Mouse (Mus musculus) liver, embryonic 14.5 days (tissue): ENCODE measurements at regions not wholly inside any gene's neighbourhood (a gene's known extent, or its start where the extent isn't known, plus 50 kb on each side); places are given as distances from the start of the nearest gene placed in this dataset.

ENCODE experiments used
- ATAC-seq: fragments of 200-750 bp; cut with Nextera tagmentation; 2 replicates; pipeline ENCODE4 v1.8.0; 2017; ENCODE audit warnings: moderate number of reproducible peaks, mild to moderate bottlenecking, moderate library complexity; ENCODE audit not compliant: insufficient read depth
- DNase-seq, 3 experiments: peaks; one replicate each; pipeline ENCODE4 v3.0.0-alpha.2; 2012 to 2013; ENCODE audit warnings: low read depth in 3 of 3, low spot score in 3 of 3
- H3K27ac ChIP-seq: fragments of 300-500 bp; sonication (generic); 2 replicates; pipeline ENCODE4 v1.5.1; 2014; ENCODE audit warnings: moderate library complexity, mild to moderate bottlenecking, control low read depth, inconsistent platforms
- H3K27me3 ChIP-seq: fragments of 300-500 bp; sonication (generic); 2 replicates; pipeline ENCODE4 v1.6.1; 2014; ENCODE audit warnings: mild to moderate bottlenecking, low read length, moderate library complexity; ENCODE audit not compliant: control insufficient read depth, insufficient read depth
- H3K36me3 ChIP-seq: fragments of 300-500 bp; sonication (generic); replicated peaks from 2 replicates; pipeline ENCODE4 v1.6.1; 2014; ENCODE audit warnings: low read depth; ENCODE audit not compliant: control insufficient read depth, insufficient read depth
- H3K4me1 ChIP-seq, 2 experiments: fragments of 200-500 bp in 1 of 2; fragments of 300-500 bp in 1 of 2; sonication (generic) in 1 of 2; replicated peaks; 2 replicates each; pipeline ENCODE4 v1.6.1; 2012 to 2014; ENCODE audit warnings: antibody characterized with exemption in 1 of 2, inconsistent platforms in 1 of 2, low read length in 1 of 2; ENCODE audit not compliant: control insufficient read depth in 2 of 2, insufficient read depth in 2 of 2
- H3K4me2 ChIP-seq: fragments of 300-500 bp; sonication (generic); 2 replicates; pipeline ENCODE4 v1.6.1; 2014; ENCODE audit warnings: low read depth, mild to moderate bottlenecking, control low read depth, moderate library complexity
- H3K4me3 ChIP-seq, 2 experiments: fragments of 200-500 bp in 1 of 2; fragments of 300-500 bp in 1 of 2; sonication (generic) in 1 of 2; 2 replicates each; pipeline ENCODE4 v1.5.1; 2012 to 2014; ENCODE audit warnings: low read depth in 2 of 2, low read length in 2 of 2, mild to moderate bottlenecking in 2 of 2, control low read depth in 1 of 2, inconsistent platforms in 1 of 2, moderate library complexity in 1 of 2; ENCODE audit not compliant: insufficient read depth in 1 of 2
- H3K9ac ChIP-seq: fragments of 300-500 bp; sonication (generic); replicated peaks from 2 replicates; pipeline ENCODE4 v1.6.1; 2014; ENCODE audit warnings: mild to moderate bottlenecking, control low read depth, moderate library complexity
- H3K9me3 ChIP-seq: fragments of 300-500 bp; sonication (generic); 2 replicates; pipeline ENCODE4 v1.6.1; 2016; ENCODE audit warnings: low read length, mixed read lengths; ENCODE audit not compliant: control insufficient read depth
- CTCF ChIP-seq: IDR thresholded peaks from 2 replicates; pipeline ENCODE4 v1.5.1; 2016; ENCODE audit warnings: antibody characterized with exemption, low read depth, control low read depth
- EP300 ChIP-seq: IDR thresholded peaks from 2 replicates; pipeline ENCODE4 v1.6.1; 2016; ENCODE audit warnings: antibody characterized with exemption, low read depth
- WGBS: fragments of 180-500 bp; shearing (Covaris S2); extraction: QIAGEN DNeasy Blood & Tissue Kit; methylation state at CpG from one replicate; pipeline ENCODE4 v1.1.7; 2014; ENCODE audit not compliant: insufficient replicate concordance; 5-methylcytosine and 5-hydroxymethylcytosine counted together

DNA sequence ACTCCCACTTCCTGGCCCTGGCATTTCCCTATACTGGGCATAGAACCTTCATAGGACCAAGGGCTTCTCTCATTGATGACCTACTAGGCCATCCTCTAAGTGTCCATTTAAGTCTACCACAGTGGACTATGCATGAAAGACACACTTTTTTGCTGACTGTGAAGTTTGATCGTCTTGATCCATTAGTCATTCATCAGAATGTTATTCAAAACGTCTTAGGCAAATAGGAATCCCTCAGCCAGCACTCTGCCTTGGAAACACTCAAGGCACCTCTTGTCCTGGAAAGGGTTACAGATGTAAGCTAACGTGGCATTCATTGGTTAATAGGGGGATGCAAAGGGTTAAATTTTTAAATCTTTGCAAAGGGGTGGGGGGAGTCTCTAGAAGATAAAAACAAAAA is 269.0 kb downstream of the Ptprc start:
- ATAC-seq (no peak), DNase-seq (no peak)
- H3K27ac ChIP-seq, result no peak overlapping the region
- no peak overlapping the region for H3K4me3 ChIP-seq
- no peak overlapping the region for H3K9ac ChIP-seq
- peaks cover 0 to 5% of the 10 kb centered on the region in 2 experiments; a peak in 1 of 4 replicates for H3K4me1 ChIP-seq
- H3K4me2 ChIP-seq, result no peak overlapping the region
- TF ChIP-seq CTCF (no peak), EP300 (no peak)
- H3K27me3 ChIP-seq, result no peaks in the 10 kb centered on the region
- H3K9me3 ChIP-seq, result no peaks in the 10 kb centered on the region
- no peaks in the 10 kb centered on the region for H3K36me3 ChIP-seq
- 53% methylated on average over 3 of the region's 3 CpGs for WGBS

DNA sequence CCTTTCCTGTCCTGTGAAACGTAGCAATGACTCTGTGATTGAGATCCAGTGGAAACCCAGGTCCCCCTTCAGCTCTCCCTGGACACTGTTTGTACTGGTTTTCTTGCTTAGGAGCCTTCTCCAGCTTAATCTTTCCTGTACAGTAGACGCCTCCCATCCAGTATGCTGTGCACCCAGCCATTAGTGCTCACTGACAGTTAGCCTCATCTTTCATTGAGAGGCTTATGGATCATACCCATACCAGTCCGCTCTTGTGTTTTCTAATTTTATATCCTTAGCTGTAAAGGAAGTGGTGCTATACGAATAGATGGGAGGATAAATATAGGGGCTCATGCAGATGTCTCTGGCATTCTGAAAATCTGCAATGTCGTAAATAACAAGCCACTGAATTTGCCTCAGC is 269.9 kb downstream of the Ptprc start:
- no peaks in the 10 kb centered on the region for H3K36me3 ChIP-seq
- no peak overlapping the region for H3K9ac ChIP-seq
- DNase-seq (no peak), ATAC-seq (no peak)
- H3K27me3 ChIP-seq, result no peaks in the 10 kb centered on the region
- H3K27ac ChIP-seq, result no peak overlapping the region
- H3K9me3 ChIP-seq, result no peaks in the 10 kb centered on the region
- no peak overlapping the region for H3K4me2 ChIP-seq
- TF ChIP-seq CTCF, result no peak
- no peak for TF ChIP-seq EP300
- WGBS, result 43% methylated on average over 5 of the region's 5 CpGs
- H3K4me1 ChIP-seq, result peaks cover 0 to 5% of the 10 kb centered on the region in 2 experiments; a peak in 1 of 4 replicates
- no peak overlapping the region for H3K4me3 ChIP-seq

DNA sequence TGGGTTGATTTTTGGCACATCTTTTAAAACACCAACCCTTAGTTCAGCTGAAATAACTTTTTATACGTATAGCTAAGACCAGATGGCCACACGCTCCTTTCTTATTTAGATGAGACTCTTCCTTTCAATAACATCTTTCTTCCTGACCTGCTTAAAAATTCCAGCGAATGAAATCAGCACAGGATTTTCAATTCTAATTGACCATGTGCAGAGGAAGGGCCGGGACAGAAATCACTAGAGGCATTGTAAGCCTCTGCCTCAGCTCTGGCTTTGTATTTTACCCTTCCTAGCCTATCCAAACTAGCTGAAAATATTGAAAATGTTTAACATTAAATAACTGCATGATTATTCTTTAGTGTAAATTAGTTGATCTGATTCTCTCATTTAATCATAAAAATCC is 272.2 kb downstream of the Ptprc start:
- Histone ChIP-seq H3K4me1 (peaks cover 0 to 5% of the 10 kb centered on the region in 2 experiments; a peak in 1 of 4 replicates), H3K4me2 (no peak overlapping the region), H3K9ac (no peak overlapping the region), H3K27ac (no peak overlapping the region), H3K27me3 (no peaks in the 10 kb centered on the region), H3K36me3 (no peaks in the 10 kb centered on the region), H3K9me3 (no peaks in the 10 kb centered on the region), H3K4me3 (no peak overlapping the region)
- WGBS, result 75% methylated on average over 4 of the region's 4 CpGs
- no peak for DNase-seq
- TF ChIP-seq EP300 (no peak), CTCF (no peak)
- no peak for ATAC-seq

DNA sequence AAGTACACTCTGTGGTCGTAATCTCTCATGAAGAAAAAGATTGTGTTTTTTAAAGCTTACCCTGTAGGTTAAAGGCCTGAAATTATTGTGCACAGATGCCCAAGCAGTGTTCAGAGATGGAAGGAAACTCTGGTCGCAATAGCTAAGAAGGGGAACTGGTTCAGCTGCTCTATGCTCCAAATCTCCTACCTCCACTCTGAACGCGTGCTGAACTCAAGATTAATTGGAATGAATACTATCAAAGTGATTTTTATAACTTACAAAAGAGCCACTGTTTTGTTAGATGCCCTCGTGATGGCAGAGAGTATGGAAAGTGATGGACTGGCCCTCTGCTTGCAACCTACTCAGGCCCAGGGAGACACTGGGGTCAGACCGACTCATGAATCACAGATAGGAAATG is 272.6 kb downstream of the Ptprc start:
- ATAC-seq, result no peak
- Histone ChIP-seq H3K36me3 (no peaks in the 10 kb centered on the region), H3K27me3 (no peaks in the 10 kb centered on the region), H3K4me3 (no peak overlapping the region), H3K27ac (no peak overlapping the region), H3K9me3 (no peaks in the 10 kb centered on the region), H3K4me2 (no peak overlapping the region), H3K4me1 (peaks cover 2 to 5% of the 10 kb centered on the region in 2 experiments; a peak in 2 of 4 replicates), H3K9ac (no peak overlapping the region)
- TF ChIP-seq CTCF, result no peak
- TF ChIP-seq EP300, result no peak
- no peak for DNase-seq
- 60% methylated on average over 6 of the region's 6 CpGs for WGBS

DNA sequence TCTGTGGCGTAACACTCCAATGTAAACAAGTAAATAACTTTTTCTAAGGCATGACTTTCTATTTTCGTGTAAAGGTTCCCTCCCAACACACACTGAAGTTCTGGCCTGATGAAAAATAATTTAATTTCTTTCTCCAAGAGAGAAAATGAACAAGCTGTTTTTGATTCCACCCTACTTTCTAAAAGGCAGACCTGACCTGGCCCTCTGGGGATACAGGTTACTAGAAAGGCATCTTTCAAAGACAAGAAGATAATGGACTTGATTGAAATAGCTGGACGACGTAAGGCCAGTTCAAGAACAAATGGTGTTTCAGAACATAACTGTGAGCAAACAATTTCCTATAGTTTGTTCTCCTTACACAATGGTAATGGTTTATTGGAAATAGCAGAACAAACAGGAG is 273.5 kb downstream of the Ptprc start:
- H3K9me3 ChIP-seq, result no peaks in the 10 kb centered on the region
- peaks cover 2 to 5% of the 10 kb centered on the region in 2 experiments; a peak in 2 of 4 replicates for H3K4me1 ChIP-seq
- no peak overlapping the region for H3K4me2 ChIP-seq
- no peak for TF ChIP-seq CTCF
- no peak for TF ChIP-seq EP300
- WGBS, result 71% methylated on average over 4 of the region's 4 CpGs
- no peaks in the 10 kb centered on the region for H3K36me3 ChIP-seq
- no peak for DNase-seq
- H3K27me3 ChIP-seq, result no peaks in the 10 kb centered on the region
- no peak overlapping the region for H3K9ac ChIP-seq
- ATAC-seq, result no peak
- H3K27ac ChIP-seq, result no peak overlapping the region
- H3K4me3 ChIP-seq, result no peak overlapping the region
